Mouse (Mus musculus): ENCODE measurements around the gene Cactin. TPM values are rescaled to one million over a fixed set of nuclear protein-coding genes. Genes with fewer than 3 reads are reported as not detected.

The Cactin gene
- polyA plus RNA-seq (2016; fragmentation: Nextera tagmentation; extraction: Ambion mirVana): 52.9 and 55.1 TPM in 2 replicates

- Histone ChIP-seq H3K4me2 (peak within 1 kb of the TSS; percentile 80), H3K27ac (peak within 1 kb of the TSS; percentile 88), H3K36me3 (peaks cover 61% of the 10 kb centered on the region), H3K9ac (peak within 1 kb of the TSS; percentile 93), H3K4me1 (peaks cover 65% of the 10 kb centered on the region), H3K9me3 (replicated peaks) (no peaks in the 10 kb centered on the region), H3K4me3 (peak within 1 kb of the TSS; percentile 96), H3K27me3 (replicated peaks) (no peaks in the 10 kb centered on the region)
- under 1% methylated on average over 68 of the region's 68 CpGs for WGBS (ENCODE audit: insufficient replicate concordance)
- peak; percentile 87 for ATAC-seq
Measured at GRCm38 (mm10) chr10:81320550-81321347, at the start of gene Cactin. Gene Cactin (plus strand): TSS chr10:81321103.

DNA sequence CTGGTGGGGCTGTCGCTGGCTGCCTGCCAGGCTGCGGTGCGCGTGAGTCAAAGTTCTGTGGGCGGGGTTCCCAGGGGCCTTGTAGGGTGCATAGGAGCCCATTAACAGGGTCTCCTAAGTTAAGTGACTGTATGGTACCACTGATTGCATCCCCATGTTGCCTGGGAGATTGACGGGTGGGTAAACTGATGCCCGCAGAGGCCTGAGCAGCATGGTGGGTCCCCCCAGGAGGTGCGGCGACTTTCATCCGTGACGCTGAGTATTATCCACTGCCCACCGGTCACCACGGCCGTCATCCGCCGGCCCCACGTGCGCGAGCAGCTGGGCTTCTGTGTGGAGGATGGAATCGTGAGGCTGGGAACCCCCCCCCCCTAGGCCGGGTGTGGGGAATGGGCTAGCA, 48.5 kb upstream of the Cactin start:
- H3K36me3 ChIP-seq: peaks cover 48% of the 10 kb centered on the region
- no peaks in the 10 kb centered on the region for H3K9me3 ChIP-seq (replicated peaks)
- no peak overlapping the region for H3K27ac ChIP-seq
- H3K4me3 ChIP-seq: no peak overlapping the region
- no peak overlapping the region for H3K4me2 ChIP-seq
- H3K27me3 ChIP-seq (replicated peaks): peaks cover 6% of the 10 kb centered on the region
- 90% methylated on average over 21 of the region's 21 CpGs for WGBS (ENCODE audit: insufficient replicate concordance)
- no peak for ATAC-seq
- H3K4me1 ChIP-seq: peaks cover 20% of the 10 kb centered on the region
- no peak overlapping the region for H3K9ac ChIP-seq

DNA sequence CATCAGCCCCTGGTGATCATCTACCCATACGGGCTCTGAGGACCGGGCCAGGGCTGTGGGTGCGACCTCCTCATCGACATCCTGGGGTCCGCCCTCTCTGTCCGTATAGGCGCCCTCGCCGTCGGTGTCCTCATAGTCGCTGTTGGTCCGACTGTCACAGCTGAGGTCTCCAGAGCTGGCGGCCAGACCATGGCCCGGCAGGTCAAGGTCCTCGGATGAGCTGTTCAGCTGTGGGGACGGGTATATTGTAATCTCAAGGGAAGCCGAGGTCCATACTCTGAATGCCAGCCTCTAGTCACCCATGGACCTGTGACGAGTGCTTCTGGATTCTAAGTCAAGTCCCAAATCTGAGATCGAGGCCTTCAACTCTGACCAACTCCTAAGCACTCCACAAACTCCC, 47.1 kb upstream of the Cactin start:
- H3K9ac ChIP-seq: no peak overlapping the region
- H3K4me1 ChIP-seq: peaks cover 7% of the 10 kb centered on the region
- H3K4me2 ChIP-seq: no peak overlapping the region
- H3K4me3 ChIP-seq: no peak overlapping the region
- no peak for ATAC-seq
- H3K27ac ChIP-seq: no peak overlapping the region
- peaks cover 48% of the 10 kb centered on the region for H3K36me3 ChIP-seq
- H3K9me3 ChIP-seq (replicated peaks): no peaks in the 10 kb centered on the region
- peaks cover 19% of the 10 kb centered on the region for H3K27me3 ChIP-seq (replicated peaks)
- WGBS (ENCODE audit: insufficient replicate concordance): 84% methylated on average over 19 of the region's 19 CpGs

DNA sequence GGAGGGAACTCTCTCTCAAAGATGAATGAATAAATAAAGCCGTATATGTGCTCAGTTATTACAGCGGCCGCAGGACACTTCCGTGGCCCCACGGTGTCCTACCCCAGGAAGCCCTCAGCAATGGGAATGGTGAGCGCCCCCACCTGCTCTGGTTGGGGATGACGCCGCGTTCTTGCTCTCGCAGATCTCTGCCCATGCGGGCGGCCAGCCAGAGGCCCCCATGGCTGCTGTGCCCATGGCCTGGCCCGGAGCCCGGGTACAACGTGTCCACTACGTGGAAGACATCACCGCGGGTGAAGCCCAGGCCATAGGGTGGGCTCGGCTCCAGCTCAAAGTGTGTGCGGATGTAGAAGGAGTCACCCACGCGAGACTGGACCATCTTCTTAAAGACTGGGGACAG, 43.2 kb upstream of the Cactin start:
- WGBS (ENCODE audit: insufficient replicate concordance): 55% methylated on average over 22 of the region's 22 CpGs
- Histone ChIP-seq H3K27me3 (replicated peaks) (peaks cover 57% of the 10 kb centered on the region), H3K36me3 (peaks cover 16% of the 10 kb centered on the region), H3K4me1 (peaks cover 11% of the 10 kb centered on the region), H3K4me2 (no peak overlapping the region), H3K9me3 (replicated peaks) (no peaks in the 10 kb centered on the region), H3K27ac (no peak overlapping the region), H3K4me3 (no peak overlapping the region), H3K9ac (no peak overlapping the region)
- ATAC-seq: no peak

GRCm38 (mm10) chr10:81279496-81279895, 41.4 kb upstream of the Cactin start:
- ATAC-seq: no peak
- H3K4me1 ChIP-seq: peaks cover 11% of the 10 kb centered on the region
- no peaks in the 10 kb centered on the region for H3K9me3 ChIP-seq (replicated peaks)
- H3K4me2 ChIP-seq: no peak overlapping the region
- no peaks in the 10 kb centered on the region for H3K36me3 ChIP-seq
- no peak overlapping the region for H3K9ac ChIP-seq
- peaks cover 75% of the 10 kb centered on the region for H3K27me3 ChIP-seq (replicated peaks)
- no peak overlapping the region for H3K4me3 ChIP-seq
- WGBS (ENCODE audit: insufficient replicate concordance): 19% methylated on average over 10 of the region's 10 CpGs
- no peak overlapping the region for H3K27ac ChIP-seq

- Histone ChIP-seq H3K9me3 (replicated peaks) (no peaks in the 10 kb centered on the region), H3K4me3 (no peak overlapping the region), H3K36me3 (no peaks in the 10 kb centered on the region), H3K4me2 (no peak overlapping the region), H3K9ac (no peak overlapping the region), H3K27me3 (replicated peaks) (peaks cover 80% of the 10 kb centered on the region), H3K4me1 (peaks cover 51% of the 10 kb centered on the region), H3K27ac (no peak overlapping the region)
- 47% methylated on average over 6 of the region's 6 CpGs for WGBS (ENCODE audit: insufficient replicate concordance)
- no peak for ATAC-seq
Measured at GRCm38 (mm10) chr10:81284189-81284588, 36.7 kb upstream of the Cactin start.

GRCm38 (mm10) chr10:81284719-81285118, 36.2 kb upstream of the Cactin start:
- ATAC-seq: no peak
- Histone ChIP-seq H3K9ac (no peak overlapping the region), H3K27me3 (replicated peaks) (peaks cover 78% of the 10 kb centered on the region), H3K4me3 (peak overlapping the region; percentile 48; the same call in 1 of the 2 replicates), H3K4me2 (peak overlapping the region; percentile 72), H3K27ac (no peak overlapping the region), H3K4me1 (peaks cover 50% of the 10 kb centered on the region), H3K36me3 (no peaks in the 10 kb centered on the region), H3K9me3 (replicated peaks) (no peaks in the 10 kb centered on the region)
- 10% methylated on average over 17 of the region's 17 CpGs for WGBS (ENCODE audit: insufficient replicate concordance)

- 1% methylated on average over 54 of the region's 54 CpGs for WGBS (ENCODE audit: insufficient replicate concordance)
- peak; percentile 75 for ATAC-seq
- peaks cover 78% of the 10 kb centered on the region for H3K27me3 ChIP-seq (replicated peaks)
Measured at GRCm38 (mm10) chr10:81285694-81286450, 35.0 kb upstream of the Cactin start.

DNA sequence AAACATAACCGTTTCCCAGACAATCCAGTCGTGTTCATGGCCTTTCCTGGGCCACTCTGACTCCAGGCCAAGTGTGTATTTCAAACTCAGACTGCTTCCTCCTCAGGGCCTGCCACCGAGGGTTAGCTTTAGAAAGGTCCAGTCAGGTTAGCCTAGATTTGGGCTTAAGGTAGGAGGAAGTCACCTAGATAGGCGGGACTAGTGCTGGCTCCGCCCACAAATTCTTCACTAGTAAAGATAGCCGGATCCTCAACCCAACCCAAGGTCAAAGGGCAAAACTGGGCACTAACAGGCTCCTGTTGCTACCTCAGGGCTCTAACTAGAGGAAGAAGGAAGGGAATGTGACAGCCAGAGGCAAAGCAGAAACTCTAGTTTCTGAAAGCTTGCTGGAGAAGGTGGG, 34.3 kb upstream of the Cactin start:
- Histone ChIP-seq H3K9ac (no peak overlapping the region), H3K36me3 (no peaks in the 10 kb centered on the region), H3K4me2 (peak overlapping the region; percentile 72), H3K27me3 (replicated peaks) (peaks cover 77% of the 10 kb centered on the region), H3K9me3 (replicated peaks) (no peaks in the 10 kb centered on the region), H3K27ac (no peak overlapping the region), H3K4me1 (peaks cover 57% of the 10 kb centered on the region), H3K4me3 (peak overlapping the region; percentile 48; the same call in 1 of the 2 replicates)
- WGBS (ENCODE audit: insufficient replicate concordance): 28% methylated on average over 6 of the region's 6 CpGs
- no peak for ATAC-seq

More at GRCm38 (mm10) chr10:81285694-81286450, 35.0 kb upstream of the Cactin start:
- no peak overlapping the region for H3K27ac ChIP-seq
- peak overlapping the region; percentile 72 for H3K4me2 ChIP-seq
- no peaks in the 10 kb centered on the region for H3K9me3 ChIP-seq (replicated peaks)
- peak overlapping the region; percentile 48 for H3K4me3 ChIP-seq
- H3K4me1 ChIP-seq: peaks cover 50% of the 10 kb centered on the region
- no peaks in the 10 kb centered on the region for H3K36me3 ChIP-seq
- H3K9ac ChIP-seq: peak overlapping the region; percentile 61

- ATAC-seq: no peak
- Histone ChIP-seq H3K27ac (no peak overlapping the region), H3K4me2 (no peak overlapping the region), H3K9ac (no peak overlapping the region), H3K27me3 (replicated peaks) (peaks cover 66% of the 10 kb centered on the region), H3K4me1 (peaks cover 66% of the 10 kb centered on the region), H3K9me3 (replicated peaks) (no peaks in the 10 kb centered on the region), H3K4me3 (no peak overlapping the region), H3K36me3 (no peaks in the 10 kb centered on the region)
- 55% methylated on average over 8 of the region's 8 CpGs for WGBS (ENCODE audit: insufficient replicate concordance)
Measured at GRCm38 (mm10) chr10:81287513-81288157, 33.3 kb upstream of the Cactin start.

GRCm38 (mm10) chr10:81288601-81289000, 32.3 kb upstream of the Cactin start:
- Histone ChIP-seq H3K4me1 (peaks cover 71% of the 10 kb centered on the region), H3K4me2 (no peak overlapping the region), H3K9me3 (replicated peaks) (no peaks in the 10 kb centered on the region), H3K27me3 (replicated peaks) (peaks cover 57% of the 10 kb centered on the region), H3K27ac (no peak overlapping the region), H3K36me3 (no peaks in the 10 kb centered on the region), H3K9ac (no peak overlapping the region), H3K4me3 (no peak overlapping the region)
- 19% methylated on average over 6 of the region's 6 CpGs for WGBS (ENCODE audit: insufficient replicate concordance)
- no peak for ATAC-seq

DNA sequence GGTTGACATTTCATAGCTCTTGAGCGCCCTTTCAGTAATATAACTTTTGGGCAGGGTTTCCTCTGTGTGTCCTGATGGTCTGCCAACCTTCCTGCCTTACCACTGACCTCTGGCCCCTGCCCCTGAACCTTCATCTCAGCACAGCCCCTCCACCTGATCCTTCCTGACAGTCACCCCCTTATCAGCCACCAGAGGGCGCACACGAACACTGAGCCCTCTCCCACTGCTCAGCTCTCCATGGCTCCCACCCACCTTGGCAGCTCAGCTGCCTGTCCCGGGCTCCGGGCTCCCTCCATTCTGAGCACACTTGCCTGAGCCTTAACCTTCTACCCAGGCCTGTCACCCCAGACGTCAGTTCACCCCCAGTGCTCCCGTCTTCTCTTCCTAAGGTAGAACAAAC, 31.6 kb upstream of the Cactin start:
- Histone ChIP-seq H3K27ac (no peak overlapping the region), H3K4me2 (no peak overlapping the region), H3K9ac (no peak overlapping the region), H3K4me1 (peaks cover 78% of the 10 kb centered on the region), H3K9me3 (replicated peaks) (no peaks in the 10 kb centered on the region), H3K4me3 (no peak overlapping the region), H3K36me3 (no peaks in the 10 kb centered on the region), H3K27me3 (replicated peaks) (peaks cover 50% of the 10 kb centered on the region)
- WGBS (ENCODE audit: insufficient replicate concordance): 4% methylated on average over 7 of the region's 7 CpGs
- no peak for ATAC-seq

Measured in liver, embryonic 12.5 days (tissue).